Mouse (Mus musculus) myocyte (in vitro differentiated cells): Measurements from ENCODE around the gene Plxnd1. TPM values are rescaled to one million over a fixed set of nuclear protein-coding genes. Genes with fewer than 3 reads are reported as not detected.

Experiments
- H3K27me3 ChIP-seq: one replicate; pipeline ENCODE4 v1.6.1; 2011; ENCODE audit not compliant: control insufficient read depth, insufficient read depth, insufficient read length
- H3K36me3 ChIP-seq: one replicate; pipeline ENCODE4 v1.6.1; 2011; ENCODE audit not compliant: control insufficient read depth, insufficient read depth
- H3K4me2 ChIP-seq: one replicate; pipeline ENCODE4 v1.6.1; 2011; ENCODE audit warnings: low read depth, control low read depth
- H3K4me3 ChIP-seq: one replicate; pipeline ENCODE4 v1.5.1; 2011; ENCODE audit warnings: mild to moderate bottlenecking, control low read depth, moderate library complexity
- H3K79me2 ChIP-seq: one replicate; pipeline ENCODE4 v1.6.1; 2011; ENCODE audit not compliant: control insufficient read depth, insufficient read depth
- H3ac ChIP-seq: one replicate; pipeline ENCODE4 v1.6.1; 2011; ENCODE audit not compliant: control insufficient read depth, insufficient read length
- CEBPB ChIP-seq: IDR thresholded peaks from 2 replicates; pipeline ENCODE4 v1.6.1; 2011; ENCODE audit warnings: mild to moderate bottlenecking, moderate library complexity; ENCODE audit not compliant: poor library complexity, insufficient read depth, severe bottlenecking
- E2F4 ChIP-seq: IDR thresholded peaks from one replicate; pipeline ENCODE4 v1.6.1; 2011; ENCODE audit warnings: mild to moderate bottlenecking, control low read depth, moderate library complexity; ENCODE audit not compliant: insufficient read depth
- MAX ChIP-seq: IDR thresholded peaks from one replicate; pipeline ENCODE4 v1.6.1; 2011; ENCODE audit warnings: low read depth, mild to moderate bottlenecking, control low read depth
- MYOD1 ChIP-seq, 3 experiments: IDR thresholded peaks; one replicate each; pipeline ENCODE4 v1.6.1; 2011; ENCODE audit warnings: control low read depth in 2 of 3, low read depth in 2 of 3, mild to moderate bottlenecking in 2 of 3, moderate library complexity in 1 of 3; ENCODE audit not compliant: insufficient read length in 2 of 3, control insufficient read depth in 1 of 3
- MYOG ChIP-seq, 3 experiments: IDR thresholded peaks; one replicate each; pipeline ENCODE4 v1.6.1; 2011; ENCODE audit warnings: control low read depth in 2 of 3, low read depth in 2 of 3, mild to moderate bottlenecking in 2 of 3; ENCODE audit not compliant: insufficient read length in 2 of 3, control insufficient read depth in 1 of 3, insufficient read depth in 1 of 3
- POLR2A ChIP-seq: IDR thresholded peaks from one replicate; pipeline ENCODE4 v1.6.1; 2011; ENCODE audit warnings: low read depth, mild to moderate bottlenecking, control low read depth, moderate library complexity; ENCODE audit not compliant: insufficient read length
- POLR2AphosphoS2 ChIP-seq: IDR thresholded peaks from one replicate; pipeline ENCODE4 v1.6.1; 2011; ENCODE audit warnings: low read depth, control low read depth; ENCODE audit not compliant: insufficient read length
- REST ChIP-seq: IDR thresholded peaks from one replicate; pipeline ENCODE4 v1.6.1; 2011; ENCODE audit warnings: mild to moderate bottlenecking, control low read depth, moderate library complexity; ENCODE audit not compliant: insufficient read depth, insufficient read length
- SRF ChIP-seq: IDR thresholded peaks from one replicate; pipeline ENCODE4 v1.6.1; 2011; ENCODE audit warnings: low read depth; ENCODE audit not compliant: control insufficient read depth, insufficient read length
- TCF12 ChIP-seq: IDR thresholded peaks from one replicate; pipeline ENCODE4 v1.6.1; 2011; ENCODE audit warnings: mild to moderate bottlenecking, control low read depth; ENCODE audit not compliant: poor library complexity, insufficient read depth, severe bottlenecking
- TCF3 ChIP-seq: IDR thresholded peaks from one replicate; pipeline ENCODE4 v1.6.1; 2011; ENCODE audit warnings: low read depth, control low read depth; ENCODE audit not compliant: insufficient read length
- USF1 ChIP-seq: IDR thresholded peaks from one replicate; pipeline ENCODE4 v1.6.1; 2011; ENCODE audit warnings: low read depth, mild to moderate bottlenecking, control low read depth, moderate library complexity
- polyA plus RNA-seq: library from polyadenylated mRNA; unstranded; fragments of >200 nt; fragmentation: generic; extraction: Trizol; gene quantifications from one replicate; pipeline ENCODE4 v1.2.1, GENCODE M21; 2012; ENCODE audit warnings: missing spikeins

Plxnd1 gene
- polyA plus RNA-seq, 1 experiment: 39.4 TPM

- no peak overlapping the region for H3K4me3 ChIP-seq
- no peak overlapping the region for H3ac ChIP-seq
- TF ChIP-seq TCF12 (no peak), MAX (no peak), E2F4 (no peak), CEBPB (no peak), USF1 (no peak), SRF (no peak), MYOG (IDR thresholded peaks at IDR 0.05; ENCODE audit: control insufficient read depth in 1 of 3, insufficient read depth in 1 of 3, insufficient read length in 2 of 3, low read depth in 2 of 3) (no peak), POLR2AphosphoS2 (no peak), REST (no peak), TCF3 (no peak), POLR2A (no peak), MYOD1 (IDR thresholded peaks at IDR 0.05; ENCODE audit: control insufficient read depth in 1 of 3, insufficient read length in 2 of 3, low read depth in 2 of 3) (no peak)
- peaks cover 10% of the 10 kb centered on the region for H3K79me2 ChIP-seq
- H3K27me3 ChIP-seq: no peaks in the 10 kb centered on the region
- H3K4me2 ChIP-seq: no peak overlapping the region
- H3K36me3 ChIP-seq: no peaks in the 10 kb centered on the region
Measured at GRCm38 (mm10) chr6:115983306-115984038, 11.3 kb downstream of the Plxnd1 start.

- no peaks in the 10 kb centered on the region for H3K36me3 ChIP-seq
- no peak overlapping the region for H3ac ChIP-seq
- peaks cover 4% of the 10 kb centered on the region for H3K79me2 ChIP-seq
- no peaks in the 10 kb centered on the region for H3K27me3 ChIP-seq
- no peak overlapping the region for H3K4me2 ChIP-seq
- no peak overlapping the region for H3K4me3 ChIP-seq
- no peak for TF ChIP-seq SRF
- TF ChIP-seq MYOD1 (IDR thresholded peaks at IDR 0.05; ENCODE audit: control insufficient read depth in 1 of 3, insufficient read length in 2 of 3, low read depth in 2 of 3): no peak
- TF ChIP-seq TCF3: no peak
- no peak for TF ChIP-seq USF1
- peak in 1 of 3 experiments; percentile 64 for TF ChIP-seq MYOG (IDR thresholded peaks at IDR 0.05; ENCODE audit: control insufficient read depth in 1 of 3, insufficient read depth in 1 of 3, insufficient read length in 2 of 3, low read depth in 2 of 3)
- no peak for TF ChIP-seq E2F4
- TF ChIP-seq CEBPB: no peak
- peak; percentile 25 for TF ChIP-seq REST
- no peak for TF ChIP-seq TCF12
- TF ChIP-seq POLR2AphosphoS2: no peak
- no peak for TF ChIP-seq MAX
Measured at GRCm38 (mm10) chr6:115982889-115983288, 11.9 kb downstream of the Plxnd1 start.

DNA sequence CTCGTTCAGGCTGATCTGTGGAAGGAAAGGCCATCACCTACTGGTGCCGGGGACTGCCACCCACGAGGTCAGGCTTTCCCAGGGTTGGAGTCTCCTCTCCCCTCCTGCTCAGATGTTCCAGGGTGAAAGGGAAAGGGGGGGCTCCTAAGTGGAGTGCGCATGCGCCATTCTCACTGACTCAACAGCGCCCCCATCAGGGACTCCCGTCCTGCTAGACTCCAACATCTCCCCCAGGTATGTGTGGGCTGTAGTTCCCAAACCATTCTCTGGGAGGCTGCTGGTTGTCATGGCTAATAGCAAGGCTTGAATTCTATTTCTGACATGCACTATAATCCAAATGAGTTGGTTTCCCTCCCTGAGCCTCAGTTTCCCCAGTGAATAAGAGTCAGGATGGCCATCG is 16.2 kb downstream of the Plxnd1 start:
- no peak overlapping the region for H3K4me2 ChIP-seq
- no peaks in the 10 kb centered on the region for H3K79me2 ChIP-seq
- H3K27me3 ChIP-seq: no peaks in the 10 kb centered on the region
- H3ac ChIP-seq: no peak overlapping the region
- TF ChIP-seq TCF12: no peak
- TF ChIP-seq MAX: no peak
- TF ChIP-seq CEBPB: no peak
- no peak for TF ChIP-seq REST
- TF ChIP-seq POLR2AphosphoS2: no peak
- TF ChIP-seq USF1: no peak
- TF ChIP-seq TCF3: no peak
- TF ChIP-seq POLR2A: no peak
- TF ChIP-seq MYOD1 (IDR thresholded peaks at IDR 0.05; ENCODE audit: control insufficient read depth in 1 of 3, insufficient read length in 2 of 3, low read depth in 2 of 3): no peak
- H3K36me3 ChIP-seq: no peaks in the 10 kb centered on the region
- H3K4me3 ChIP-seq: no peak overlapping the region

DNA sequence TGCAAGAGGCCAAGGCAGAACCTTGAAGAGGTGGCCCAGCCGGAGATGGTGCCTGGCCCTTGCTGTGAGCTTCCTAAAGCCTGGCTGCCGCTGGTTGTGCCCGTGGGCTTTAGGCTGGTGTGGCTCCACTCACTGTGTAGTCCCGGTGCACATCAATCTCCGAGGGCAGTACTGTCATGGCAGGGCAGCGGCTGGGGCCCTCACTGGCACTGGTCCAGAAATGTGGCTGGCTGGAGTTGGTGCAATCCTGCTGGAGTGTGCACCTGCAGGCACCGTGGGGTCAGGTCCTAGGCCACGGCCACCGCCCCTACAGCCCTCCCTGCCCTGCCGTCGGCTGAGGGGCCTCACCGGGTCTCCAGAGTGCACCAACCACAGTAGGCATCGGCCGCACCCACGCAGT is 17.0 kb downstream of the Plxnd1 start:
- Histone ChIP-seq H3ac (no peak overlapping the region), H3K4me3 (no peak overlapping the region), H3K4me2 (no peak overlapping the region), H3K36me3 (no peaks in the 10 kb centered on the region), H3K79me2 (no peaks in the 10 kb centered on the region), H3K27me3 (no peaks in the 10 kb centered on the region)
- TF ChIP-seq TCF12 (no peak), POLR2A (no peak), SRF (no peak), TCF3 (no peak), MYOG (IDR thresholded peaks at IDR 0.05; ENCODE audit: control insufficient read depth in 1 of 3, insufficient read depth in 1 of 3, insufficient read length in 2 of 3, low read depth in 2 of 3) (no peak), REST (no peak)
